Mouse (Mus musculus): ENCODE data around the gene Fam180a. TPM values are rescaled to one million over a fixed set of nuclear protein-coding genes. Genes with fewer than 3 reads are reported as not detected.

Gene Fam180a
- total RNA-seq, 2 experiments from 2014 or later, result 5.4 to 5.7 TPM

DNA sequence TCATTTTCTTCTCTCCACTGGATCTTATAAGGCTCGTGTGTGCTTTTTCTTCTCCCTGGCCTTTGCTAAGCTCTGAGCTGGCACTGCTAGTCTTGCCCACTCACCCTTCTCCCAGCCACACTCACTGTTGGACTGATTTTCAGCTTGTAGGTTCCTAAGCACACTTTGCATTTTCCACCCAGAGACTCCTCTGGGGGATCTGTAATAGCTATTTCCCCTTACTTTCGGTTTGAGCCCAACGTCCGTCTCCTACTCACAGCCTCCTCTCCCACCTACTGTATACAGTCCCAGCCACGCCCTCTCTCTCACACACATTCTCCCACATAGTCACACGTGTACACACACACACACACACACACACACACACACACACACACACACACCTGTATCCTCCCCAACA lies 6.1 kb downstream of the Fam180a start:
- DNase-seq (ENCODE audit: low spot score in 2 of 2), result no peak

DNA sequence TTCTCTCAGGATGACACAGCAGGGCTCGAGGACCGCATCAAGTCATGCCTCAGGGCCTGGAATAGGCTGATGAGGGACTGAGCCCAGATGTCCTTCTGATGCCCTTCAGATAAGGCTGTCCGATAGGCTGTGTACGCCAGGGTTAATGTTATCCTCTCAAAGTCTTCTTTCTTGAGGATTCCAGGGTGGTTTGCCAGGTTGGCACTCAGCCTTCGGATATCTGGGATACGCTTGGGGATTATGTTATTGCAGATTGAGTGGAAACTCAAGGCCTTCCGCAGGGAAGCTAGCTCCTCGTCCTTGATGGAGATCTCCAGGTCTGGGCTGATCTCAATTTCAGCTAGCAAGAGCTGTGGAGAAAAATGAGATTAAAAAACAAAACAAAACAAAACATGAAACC lies 12.4 kb downstream of the Fam180a start:
- DNase-seq (ENCODE audit: low spot score in 2 of 2), result no peak

GRCm38 (mm10) chr6:35309406-35309805 lies 16.5 kb downstream of the Fam180a start:
- DNase-seq (ENCODE audit: low spot score in 2 of 2), result no peak

- no peak for DNase-seq (ENCODE audit: low spot score in 2 of 2)
These were observed 17.9 kb downstream of the Fam180a start, which contains the start of gene Slc13a4 for GRCm38 (mm10) chr6:35308037-35308436. Gene Slc13a4 (minus strand): TSS chr6:35308131.

GRCm38 (mm10) chr6:35307136-35307535 lies 18.8 kb downstream of the Fam180a start:
- DNase-seq (ENCODE audit: low spot score in 2 of 2), result no peak

- DNase-seq (ENCODE audit: low spot score in 2 of 2), result no peak
These were observed 22.5 kb downstream of the Fam180a start for GRCm38 (mm10) chr6:35303355-35303900.

DNA sequence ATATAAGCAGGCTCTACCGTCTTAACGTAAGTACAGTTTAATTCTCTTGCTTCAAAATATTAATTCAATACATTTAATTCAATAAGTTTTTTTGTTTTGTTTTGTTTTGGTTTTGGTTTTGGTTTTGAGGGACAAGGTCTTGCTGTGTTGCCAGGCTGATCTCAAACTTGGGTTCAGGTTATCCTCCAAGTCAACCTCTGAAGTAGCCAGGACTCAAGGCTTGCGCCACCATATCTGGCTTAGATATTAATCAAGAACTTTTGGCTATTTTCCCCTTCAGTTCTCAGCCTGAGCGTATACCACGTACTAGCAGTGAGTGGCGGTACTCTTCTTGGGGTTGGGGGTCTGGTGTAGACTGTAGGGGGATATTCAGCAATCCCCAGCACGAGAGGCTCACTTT lies 23.4 kb downstream of the Fam180a start:
- DNase-seq (ENCODE audit: low spot score in 2 of 2), result no peak

DNA sequence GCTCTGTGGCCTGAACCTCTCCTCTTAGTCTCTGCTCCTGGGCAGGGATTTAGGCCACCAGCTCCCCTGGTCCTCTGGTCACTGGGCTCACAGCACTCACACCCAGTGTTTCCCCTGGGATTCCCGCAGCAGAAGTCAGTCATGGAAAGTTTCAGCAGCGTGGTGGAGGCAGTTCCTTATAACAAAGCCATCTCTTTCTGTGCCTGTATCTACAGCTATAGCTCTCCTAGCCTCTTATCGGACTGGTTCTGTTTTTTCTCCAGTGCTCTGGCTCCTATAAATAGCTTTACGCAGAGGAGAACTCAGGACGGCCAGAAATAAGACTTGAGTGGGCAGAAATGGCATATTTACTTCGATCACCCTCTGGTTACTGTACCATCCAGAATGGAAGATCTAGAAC lies 27.6 kb downstream of the Fam180a start:
- DNase-seq (ENCODE audit: low spot score in 2 of 2), result no peak

DNA sequence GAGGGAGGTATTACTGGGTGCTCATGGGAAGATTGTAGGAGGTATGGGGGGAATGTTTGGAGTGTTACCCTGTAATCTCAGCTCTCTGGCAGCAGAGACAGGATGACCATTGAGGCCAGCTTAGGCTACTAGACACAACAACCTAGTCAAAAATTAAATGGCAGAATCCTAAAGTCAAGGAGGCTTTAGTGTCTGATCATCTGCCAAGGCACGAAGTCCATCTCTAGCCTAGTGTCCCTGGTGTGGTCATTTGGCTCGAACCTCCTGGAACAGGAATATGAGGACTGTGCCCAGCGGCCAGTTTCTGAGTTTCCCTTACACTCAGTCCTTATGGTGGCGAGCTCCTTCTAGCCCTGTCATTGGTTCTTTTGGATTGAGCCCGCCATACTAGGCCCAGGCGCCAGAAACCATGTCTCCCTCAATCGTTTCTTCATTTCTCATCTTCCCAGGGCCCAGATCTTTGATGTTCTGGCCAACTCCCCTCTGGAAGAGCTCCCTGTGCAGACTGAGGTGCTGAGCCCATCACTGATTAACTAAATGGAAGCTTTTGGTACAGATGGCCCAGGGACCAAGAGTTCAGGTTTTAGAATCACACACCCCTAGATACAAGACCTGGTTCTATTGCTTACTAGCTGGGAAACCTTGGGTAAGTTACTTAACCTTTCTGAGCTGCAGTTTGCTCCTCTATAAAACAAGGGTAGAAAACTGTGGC lies 28.3 kb downstream of the Fam180a start:
- DNase-seq (ENCODE audit: low spot score in 2 of 2), result no peak

DNA sequence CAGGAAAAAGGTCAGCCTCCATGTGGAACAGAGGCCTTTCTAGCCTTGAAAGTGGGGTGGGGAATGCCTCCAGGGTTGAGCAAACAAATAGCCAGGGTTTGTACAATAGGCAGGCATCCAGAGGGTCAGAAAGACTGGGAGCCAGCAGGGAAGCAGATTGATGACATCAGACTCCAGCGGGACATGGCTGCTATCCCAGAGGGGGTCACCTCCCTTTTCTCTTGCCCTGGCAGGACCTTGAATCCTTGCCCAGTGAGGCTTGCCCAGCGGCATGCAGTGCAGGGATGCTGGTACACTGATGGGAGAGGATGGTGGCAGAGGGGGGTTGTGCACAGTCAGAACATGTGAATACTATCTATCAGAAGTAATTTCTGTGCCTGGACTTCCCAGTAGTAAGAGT lies 28.9 kb downstream of the Fam180a start:
- DNase-seq (ENCODE audit: low spot score in 2 of 2), result no peak

DNA sequence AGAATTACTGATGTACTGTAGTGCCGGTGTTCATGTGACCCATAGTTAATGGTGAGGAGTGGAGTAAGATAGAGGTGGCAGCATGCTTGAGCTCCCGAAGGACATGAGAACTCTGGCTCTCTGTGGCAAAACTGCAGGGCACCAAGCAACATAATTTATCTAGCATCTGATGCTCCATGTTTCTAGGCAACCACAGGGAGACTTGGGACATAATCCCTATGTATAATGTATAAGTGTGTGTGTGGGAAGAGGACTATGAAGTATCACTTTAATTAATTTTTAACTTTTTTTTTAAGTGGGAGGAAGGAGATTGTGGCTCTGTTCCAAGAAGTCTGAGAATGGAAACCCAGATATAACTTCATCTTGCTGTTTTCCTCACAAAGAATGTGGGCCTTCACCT lies 31.0 kb downstream of the Fam180a start:
- DNase-seq (ENCODE audit: low spot score in 2 of 2), result no peak

DNA sequence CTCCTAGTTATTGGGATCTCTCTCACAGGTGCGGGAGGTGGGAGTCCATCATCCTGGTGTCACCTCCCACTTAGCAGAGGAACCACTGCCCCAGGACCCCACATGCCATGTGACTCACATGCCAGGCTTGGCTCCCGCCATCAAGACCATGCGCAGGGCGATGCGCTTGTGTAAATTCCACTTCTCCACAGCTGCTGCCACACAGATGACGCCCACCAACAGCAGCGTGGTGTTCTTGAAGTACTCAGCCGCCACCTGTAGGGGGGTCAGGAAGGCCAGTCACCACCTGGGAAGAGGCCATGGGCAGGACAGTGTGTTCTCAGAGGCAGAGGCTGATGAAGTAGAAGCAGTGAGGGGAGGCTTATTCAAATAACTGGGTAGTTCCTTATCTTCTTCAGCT lies 36.3 kb downstream of the Fam180a start:
- no peak for DNase-seq (ENCODE audit: low spot score in 2 of 2)

- DNase-seq (ENCODE audit: low spot score in 2 of 2), result no peak
These were observed 37.0 kb downstream of the Fam180a start for GRCm38 (mm10) chr6:35288920-35289319.

DNA sequence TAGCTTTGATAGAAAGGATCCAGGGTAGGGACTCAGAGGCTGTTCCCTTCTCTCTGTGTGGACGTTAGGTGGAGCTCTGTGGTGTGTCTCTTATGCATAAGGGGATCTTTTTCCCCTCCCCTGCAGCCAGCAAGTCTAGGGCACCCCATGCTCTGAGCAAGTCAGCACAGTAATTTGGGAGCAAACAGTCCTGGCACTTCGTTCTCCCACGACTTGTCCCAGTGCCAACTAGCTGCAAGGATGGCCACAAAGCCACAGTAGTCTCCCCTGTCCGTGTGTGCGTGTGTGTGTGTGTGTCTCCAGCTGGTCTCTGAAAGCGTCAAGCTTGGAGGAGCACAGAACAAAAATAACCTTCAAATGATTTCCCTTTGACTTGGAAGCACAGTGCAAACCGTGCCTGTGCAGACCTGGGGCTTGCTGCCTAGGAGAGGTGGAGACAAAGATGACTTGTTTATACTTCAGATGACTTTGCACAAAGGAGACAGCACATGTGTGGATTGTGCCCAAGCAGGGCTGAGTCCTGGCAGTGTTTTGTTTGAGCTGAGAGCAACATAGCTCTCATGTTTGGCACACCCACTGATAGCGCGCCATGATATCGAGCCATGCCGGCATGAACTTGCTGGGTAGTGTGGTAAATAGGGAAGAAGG lies 37.7 kb downstream of the Fam180a start:
- DNase-seq (ENCODE audit: low spot score in 2 of 2), result peak; percentile 33 to 65

GRCm38 (mm10) chr6:35279306-35279705 lies 46.6 kb downstream of the Fam180a start:
- DNase-seq (ENCODE audit: low spot score in 2 of 2), result no peak

DNA sequence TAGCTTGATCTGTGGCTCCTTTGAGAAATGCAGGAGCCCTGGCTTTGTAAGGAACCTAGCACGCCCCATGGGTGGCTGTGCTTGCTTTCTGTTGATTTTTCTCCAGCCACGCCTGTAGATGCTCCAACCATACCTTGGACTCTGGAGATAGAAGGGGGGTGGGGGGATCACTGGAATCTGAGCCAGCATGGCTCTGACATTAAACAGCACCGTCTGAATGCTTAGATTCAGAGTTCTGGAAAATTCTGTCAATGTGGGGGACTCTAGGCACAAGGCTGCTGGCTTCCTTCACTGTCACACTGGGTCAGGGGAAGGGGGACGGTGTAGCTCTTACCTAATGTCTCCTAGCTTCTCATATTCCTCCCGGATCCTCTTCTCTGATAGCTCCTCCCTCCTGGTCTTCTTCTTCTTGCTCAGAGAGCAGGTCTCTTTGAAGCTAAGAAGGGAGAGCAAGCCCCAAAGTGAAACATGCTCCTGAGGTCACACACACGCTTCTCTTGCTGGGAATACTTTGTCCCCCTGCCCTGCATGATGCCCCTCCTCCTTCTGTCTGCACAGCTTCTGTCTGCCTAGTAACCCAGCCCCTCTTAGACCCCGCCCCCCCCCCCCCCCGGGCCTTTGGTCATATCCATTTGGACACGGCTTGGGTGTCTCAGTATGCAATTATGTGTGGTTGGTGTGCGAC lies 47.9 kb downstream of the Fam180a start:
- DNase-seq (ENCODE audit: low spot score in 2 of 2), result no peak

DNA sequence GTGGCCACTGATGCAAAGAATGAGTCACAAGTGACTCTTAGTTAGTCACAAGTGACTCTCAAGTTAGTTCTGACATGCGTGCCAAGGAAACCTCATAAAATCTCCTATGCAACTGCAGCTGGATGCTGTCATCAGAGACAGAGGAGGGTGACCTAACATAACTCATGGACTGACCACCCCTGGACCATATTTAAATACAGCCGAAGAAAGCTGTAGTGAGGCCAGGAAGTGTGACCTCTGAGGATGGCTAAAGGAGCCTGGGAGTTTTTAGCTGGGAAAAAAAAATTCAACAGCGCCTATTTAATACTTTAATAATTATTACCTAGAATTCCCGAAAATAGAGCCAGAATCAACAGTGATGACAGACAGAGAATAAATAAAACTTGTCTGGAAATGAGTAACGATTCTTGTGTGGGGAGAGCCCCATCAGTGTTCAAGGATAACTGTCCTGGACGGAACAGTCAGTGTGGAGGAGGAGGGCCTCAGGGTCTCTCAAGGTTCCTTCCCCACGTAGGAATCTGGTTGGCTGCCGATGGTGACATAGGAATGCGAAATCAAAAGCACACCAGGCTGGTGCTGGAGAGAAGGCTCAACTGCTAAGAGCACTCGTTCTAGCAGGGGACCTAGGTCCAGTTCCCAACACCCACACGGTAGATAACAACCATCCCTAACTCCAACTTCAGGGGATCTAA lies 52.4 kb downstream of the Fam180a start:
- DNase-seq (ENCODE audit: low spot score in 2 of 2), result no peak

- DNase-seq (ENCODE audit: low spot score in 2 of 2), result no peak
These were observed 53.8 kb downstream of the Fam180a start for GRCm38 (mm10) chr6:35271868-35272765.

DNA sequence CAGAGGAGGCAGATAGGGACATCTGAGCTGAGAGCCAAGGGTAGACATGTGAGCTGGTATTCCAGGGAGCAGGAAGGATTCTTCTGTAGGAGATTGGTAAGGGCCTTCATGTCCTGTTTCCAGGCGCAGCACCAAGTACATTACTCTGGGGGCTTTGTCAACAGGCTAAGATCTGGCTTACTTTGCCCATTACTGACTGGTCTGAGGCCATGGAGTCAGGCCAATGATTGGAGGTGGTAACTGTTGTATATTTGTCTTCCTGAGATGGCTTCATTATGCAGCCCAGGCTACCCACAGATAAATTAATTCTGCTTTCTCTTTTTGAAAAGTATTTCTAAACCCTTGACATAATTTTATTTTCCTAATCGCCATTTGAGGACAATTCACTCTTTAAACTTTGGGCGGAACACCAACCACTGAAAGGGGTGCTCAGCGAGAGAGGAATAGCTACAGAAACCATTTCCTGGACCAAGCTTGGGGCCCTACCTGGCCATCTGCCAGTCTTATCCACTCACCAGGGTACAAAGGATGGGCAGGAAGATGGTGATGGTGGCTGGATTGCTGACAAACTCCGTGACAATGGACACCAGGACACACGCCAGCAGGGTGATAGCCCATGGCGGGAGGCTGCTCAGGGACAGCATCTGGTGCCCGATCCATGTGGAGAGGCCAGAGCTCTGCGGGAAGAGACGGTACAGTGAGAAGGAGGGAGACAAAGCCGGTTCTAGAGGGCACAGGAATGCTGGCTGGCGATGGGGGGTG lies 54.7 kb downstream of the Fam180a start:
- DNase-seq (ENCODE audit: low spot score in 2 of 2), result no peak

GRCm38 (mm10) chr6:35269643-35270042 lies 56.3 kb downstream of the Fam180a start:
- DNase-seq (ENCODE audit: low spot score in 2 of 2), result no peak

Data from left cerebral cortex, adult 18-20 months (tissue).